Mouse (Mus musculus): ENCODE measurements around the gene Klhl21. TPM values are rescaled to one million over a fixed set of nuclear protein-coding genes. Genes with fewer than 3 reads are reported as not detected.

The Klhl21 gene
- polyA plus RNA-seq, 2 experiments: 2.3 to 4.4 TPM

DNA sequence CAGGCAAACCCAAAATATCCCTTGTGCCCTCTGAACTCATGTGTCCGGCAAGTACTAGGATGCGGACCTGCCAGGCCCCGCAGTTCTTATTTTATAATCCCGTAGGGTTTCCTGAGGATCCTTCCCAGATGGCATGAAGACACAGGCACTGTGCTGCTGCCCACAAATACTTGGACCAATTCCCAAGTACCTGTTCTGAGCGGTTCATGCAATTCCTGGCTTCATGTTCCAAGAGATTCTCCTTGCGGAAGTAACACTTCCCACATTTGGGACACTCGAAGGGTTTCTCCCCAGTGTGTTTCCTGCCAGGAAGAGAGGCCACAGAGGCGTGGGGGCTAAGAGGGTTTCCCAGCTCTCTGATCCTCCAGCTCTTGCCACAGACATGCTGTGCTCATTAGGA is 13.9 kb downstream of the Klhl21 start:
- Histone ChIP-seq H3K27me3 (ENCODE audit: control insufficient read depth, insufficient read depth, low read length) (no peaks in the 10 kb centered on the region), H3K9ac (replicated peaks) (no peak overlapping the region), H3K4me3 (ENCODE audit: insufficient read depth in 1 of 2, low read depth in 2 of 2, low read length in 2 of 2) (no peak overlapping the region), H3K27ac (no peak overlapping the region), H3K4me1 (replicated peaks; ENCODE audit: control insufficient read depth in 2 of 2, insufficient read depth in 2 of 2, low read length in 1 of 2) (peaks cover 2 to 8% of the 10 kb centered on the region in 2 experiments; a peak in 3 of 4 replicates), H3K4me2 (ENCODE audit: low read depth) (no peak overlapping the region), H3K9me3 (ENCODE audit: control insufficient read depth, low read length) (no peaks in the 10 kb centered on the region), H3K36me3 (replicated peaks; ENCODE audit: control insufficient read depth, insufficient read depth, low read depth) (peaks cover 10% of the 10 kb centered on the region)
- WGBS (ENCODE audit: insufficient replicate concordance): 83% methylated on average over 8 of the region's 8 CpGs
- DNase-seq (ENCODE audit: low read depth in 3 of 3, low spot score in 3 of 3): no peak
- ATAC-seq (ENCODE audit: insufficient read depth): no peak
- no peak for TF ChIP-seq CTCF (IDR thresholded peaks at IDR 0.05; ENCODE audit: low read depth)
- no peak for TF ChIP-seq EP300 (IDR thresholded peaks at IDR 0.05; ENCODE audit: low read depth)

DNA sequence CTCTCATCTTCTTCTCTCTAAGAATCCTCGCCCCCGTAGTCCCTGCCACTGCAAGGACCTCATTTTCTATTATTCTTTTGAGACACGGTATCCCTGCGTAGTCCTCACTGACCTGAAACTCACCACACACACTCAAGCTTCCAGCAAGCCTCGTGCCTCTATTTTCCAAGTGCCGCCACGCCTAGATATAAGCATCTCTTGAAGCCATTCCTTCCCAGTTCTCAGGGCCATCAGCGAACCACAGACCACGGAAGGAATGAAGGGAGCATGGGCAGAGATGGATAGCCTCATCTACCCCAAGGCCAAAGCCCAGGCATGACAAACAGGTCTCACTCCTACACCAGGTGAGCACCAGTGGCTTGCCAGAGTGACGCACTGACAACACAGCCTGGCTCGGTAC is 15.9 kb downstream of the Klhl21 start:
- ATAC-seq (ENCODE audit: insufficient read depth) (no peak), DNase-seq (ENCODE audit: low read depth in 3 of 3, low spot score in 3 of 3) (no peak)
- WGBS (ENCODE audit: insufficient replicate concordance): 77% methylated on average over 11 of the region's 11 CpGs
- H3K9ac ChIP-seq (replicated peaks): no peak overlapping the region
- peaks cover 5% of the 10 kb centered on the region for H3K36me3 ChIP-seq (replicated peaks; ENCODE audit: control insufficient read depth, insufficient read depth, low read depth)
- H3K27me3 ChIP-seq (ENCODE audit: control insufficient read depth, insufficient read depth, low read length): no peaks in the 10 kb centered on the region
- no peak overlapping the region for H3K4me2 ChIP-seq (ENCODE audit: low read depth)
- no peak overlapping the region for H3K4me3 ChIP-seq (ENCODE audit: insufficient read depth in 1 of 2, low read depth in 2 of 2, low read length in 2 of 2)
- H3K4me1 ChIP-seq (replicated peaks; ENCODE audit: control insufficient read depth in 2 of 2, insufficient read depth in 2 of 2, low read length in 1 of 2): peaks cover 8% of the 10 kb centered on the region in 2 experiments
- H3K27ac ChIP-seq: no peak overlapping the region
- H3K9me3 ChIP-seq (ENCODE audit: control insufficient read depth, low read length): no peaks in the 10 kb centered on the region
- TF ChIP-seq CTCF (IDR thresholded peaks at IDR 0.05; ENCODE audit: low read depth) (no peak), EP300 (IDR thresholded peaks at IDR 0.05; ENCODE audit: low read depth) (no peak)

DNA sequence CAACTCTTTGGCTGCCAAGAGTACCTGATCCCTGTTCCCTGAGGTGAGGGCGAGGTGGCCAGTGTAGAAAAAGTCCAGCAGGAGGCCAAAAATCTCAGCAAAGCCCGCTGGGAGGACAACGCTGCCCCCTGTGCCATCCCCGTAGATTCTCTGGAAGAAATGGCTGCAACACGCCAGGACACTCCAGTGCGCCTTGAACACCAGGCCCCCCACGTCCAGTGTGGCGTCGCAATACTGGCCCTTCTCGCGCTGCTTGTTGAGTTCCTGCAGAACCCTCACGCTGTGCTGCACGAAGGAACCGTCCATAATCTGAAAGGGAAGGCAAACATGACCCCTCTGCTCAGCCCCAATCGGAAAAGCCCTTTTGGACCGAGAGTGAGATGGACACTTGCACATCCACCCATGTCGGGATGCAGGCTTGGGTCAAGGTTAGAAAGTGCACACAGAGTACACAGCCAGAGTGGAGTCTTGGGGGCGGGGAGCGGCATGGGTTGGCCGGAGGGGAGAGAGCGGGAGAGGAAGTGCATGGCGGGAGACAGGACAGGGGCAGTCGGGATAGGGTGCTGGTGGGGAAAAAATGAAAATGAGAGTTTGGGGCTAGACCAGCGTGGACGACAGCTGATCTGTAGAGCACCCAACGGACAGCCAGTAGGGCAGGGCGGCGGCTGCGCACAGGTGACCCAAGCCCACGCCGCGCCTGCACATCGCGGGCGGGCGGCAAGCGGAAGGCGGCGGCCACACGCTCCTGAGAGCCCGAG is 18.3 kb downstream of the Klhl21 start:
- TF ChIP-seq EP300 (IDR thresholded peaks at IDR 0.05; ENCODE audit: low read depth) (no peak), CTCF (IDR thresholded peaks at IDR 0.05; ENCODE audit: low read depth) (no peak; the same call in 1 of the 2 replicates)
- Histone ChIP-seq H3K4me1 (replicated peaks; ENCODE audit: control insufficient read depth in 2 of 2, insufficient read depth in 2 of 2, low read length in 1 of 2) (peaks cover 8% of the 10 kb centered on the region in 2 experiments), H3K27ac (peak overlapping the region; percentile 21), H3K36me3 (replicated peaks; ENCODE audit: control insufficient read depth, insufficient read depth, low read depth) (peaks cover 3% of the 10 kb centered on the region), H3K4me2 (ENCODE audit: low read depth) (peak overlapping the region; percentile 80), H3K9ac (replicated peaks) (peak overlapping the region; percentile 75), H3K4me3 (ENCODE audit: insufficient read depth in 1 of 2, low read depth in 2 of 2, low read length in 2 of 2) (peak overlapping the region; percentile 74 to 75), H3K9me3 (ENCODE audit: control insufficient read depth, low read length) (no peaks in the 10 kb centered on the region), H3K27me3 (ENCODE audit: control insufficient read depth, insufficient read depth, low read length) (no peaks in the 10 kb centered on the region)
- DNase-seq (ENCODE audit: low read depth in 3 of 3, low spot score in 3 of 3) (peak in 1 of 3 experiments; percentile 17), ATAC-seq (ENCODE audit: insufficient read depth) (peak; percentile 68)
- WGBS (ENCODE audit: insufficient replicate concordance): 4% methylated on average over 40 of the region's 41 CpGs

DNA sequence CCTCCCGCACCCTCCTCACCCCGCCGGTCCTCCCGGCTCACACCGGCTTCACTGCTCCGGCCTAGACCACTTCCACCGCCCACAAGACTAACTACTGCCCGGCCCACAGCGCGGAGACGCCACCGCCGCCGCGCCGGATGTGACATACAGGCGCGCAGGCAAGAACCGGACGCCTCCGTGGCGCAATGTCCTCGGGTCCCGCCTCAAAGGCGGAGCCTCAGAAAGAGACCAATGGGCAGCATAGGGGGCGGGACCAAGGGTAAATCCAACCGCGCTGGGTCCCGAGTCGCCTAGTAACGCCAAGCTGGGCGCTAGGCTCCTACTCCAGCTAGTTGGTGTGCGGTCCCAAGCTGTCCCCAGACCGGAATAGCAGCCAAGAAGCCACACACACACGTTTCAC is 18.9 kb downstream of the Klhl21 start, which contains the start of gene Zbtb48:
TSS of gene Zbtb48 (minus strand) at position 148 of the 400 bp plus-strand sequence.
- Histone ChIP-seq H3K27ac (peak within 1 kb of the TSS; percentile 21), H3K9me3 (ENCODE audit: control insufficient read depth, low read length) (no peaks in the 10 kb centered on the region), H3K4me2 (ENCODE audit: low read depth) (peak within 1 kb of the TSS; percentile 80), H3K9ac (replicated peaks) (peak within 1 kb of the TSS; percentile 75), H3K27me3 (ENCODE audit: control insufficient read depth, insufficient read depth, low read length) (no peaks in the 10 kb centered on the region), H3K4me3 (ENCODE audit: insufficient read depth in 1 of 2, low read depth in 2 of 2, low read length in 2 of 2) (peak within 1 kb of the TSS; percentile 74 to 75), H3K4me1 (replicated peaks; ENCODE audit: control insufficient read depth in 2 of 2, insufficient read depth in 2 of 2, low read length in 1 of 2) (peaks cover 8% of the 10 kb centered on the region in 2 experiments), H3K36me3 (replicated peaks; ENCODE audit: control insufficient read depth, insufficient read depth, low read depth) (peaks cover 2% of the 10 kb centered on the region)
- WGBS (ENCODE audit: insufficient replicate concordance): under 1% methylated on average over 35 of the region's 35 CpGs
- DNase-seq (ENCODE audit: low read depth in 3 of 3, low spot score in 3 of 3) (peak; percentile 87 to 96 (median 90)), ATAC-seq (ENCODE audit: insufficient read depth) (peak; percentile 96)
- TF ChIP-seq EP300 (IDR thresholded peaks at IDR 0.05; ENCODE audit: low read depth): no peak
- 0 out of 2 replicates have a peak, but pooled peaks have one; percentile 12 for TF ChIP-seq CTCF (IDR thresholded peaks at IDR 0.05; ENCODE audit: low read depth)

- 66% methylated on average over 15 of the region's 15 CpGs for WGBS (ENCODE audit: insufficient replicate concordance)
- H3K4me1 ChIP-seq (replicated peaks; ENCODE audit: control insufficient read depth in 2 of 2, insufficient read depth in 2 of 2, low read length in 1 of 2): peaks cover 8% of the 10 kb centered on the region in 2 experiments
- H3K27ac ChIP-seq: no peak overlapping the region
- no peaks in the 10 kb centered on the region for H3K9me3 ChIP-seq (ENCODE audit: control insufficient read depth, low read length)
- H3K36me3 ChIP-seq (replicated peaks; ENCODE audit: control insufficient read depth, insufficient read depth, low read depth): no peaks in the 10 kb centered on the region
- no peak for DNase-seq (ENCODE audit: low read depth in 3 of 3, low spot score in 3 of 3)
- no peaks in the 10 kb centered on the region for H3K27me3 ChIP-seq (ENCODE audit: control insufficient read depth, insufficient read depth, low read length)
- no peak for ATAC-seq (ENCODE audit: insufficient read depth)
- TF ChIP-seq EP300 (IDR thresholded peaks at IDR 0.05; ENCODE audit: low read depth) (no peak), CTCF (IDR thresholded peaks at IDR 0.05; ENCODE audit: low read depth) (no peak)
- H3K4me3 ChIP-seq (ENCODE audit: insufficient read depth in 1 of 2, low read depth in 2 of 2, low read length in 2 of 2): no peak overlapping the region
- H3K9ac ChIP-seq (replicated peaks): no peak overlapping the region
- peak overlapping the region; percentile 80 for H3K4me2 ChIP-seq (ENCODE audit: low read depth)
These were observed 19.9 kb downstream of the Klhl21 start for GRCm38 (mm10) chr4:152028456-152028855.

Data from liver, embryonic 14.5 days (tissue).